Mouse (Mus musculus) midbrain, embryonic 11.5 days (tissue): ENCODE measurements at regions not wholly inside any gene's neighbourhood (a gene's known extent, or its start where the extent isn't known, plus 50 kb on each side); places are given as distances from the start of the nearest gene placed in this dataset.

Experiments used
- ATAC-seq: fragments of 200-750 bp; cut with Nextera tagmentation; 2 replicates; pipeline ENCODE4 v1.8.0; 2017; ENCODE audit warnings: moderate TSS enrichment, moderate library complexity; ENCODE audit not compliant: low FRiP score
- DNase-seq: peaks from one replicate; pipeline ENCODE4 v3.0.0; 2015; ENCODE audit warnings: low spot score; ENCODE audit errors: missing footprints
- H3K27ac ChIP-seq: fragments of 300-500 bp; sonication (generic); 2 replicates; pipeline ENCODE4 v1.5.1; 2014; ENCODE audit warnings: low read depth, low read length
- H3K27me3 ChIP-seq: fragments of 300-500 bp; sonication (generic); 2 replicates; pipeline ENCODE4 v1.6.1; 2014; ENCODE audit warnings: mild to moderate bottlenecking, low read length, moderate library complexity, mixed read lengths; ENCODE audit not compliant: control insufficient read depth, insufficient read depth
- H3K36me3 ChIP-seq: fragments of 300-500 bp; sonication (generic); 2 replicates; pipeline ENCODE4 v1.6.1; 2014; ENCODE audit warnings: mild to moderate bottlenecking, low read length, moderate library complexity, mixed read lengths; ENCODE audit not compliant: control insufficient read depth, insufficient read depth
- H3K4me1 ChIP-seq: fragments of 300-500 bp; sonication (generic); 2 replicates; pipeline ENCODE4 v1.6.1; 2014; ENCODE audit warnings: low read length; ENCODE audit not compliant: control insufficient read depth, insufficient read depth
- H3K4me2 ChIP-seq: fragments of 300-500 bp; sonication (generic); 2 replicates; pipeline ENCODE4 v1.6.1; 2014; ENCODE audit warnings: mild to moderate bottlenecking, moderate library complexity
- H3K4me3 ChIP-seq: fragments of 300-500 bp; sonication (generic); 2 replicates; pipeline ENCODE4 v1.5.1; 2014; ENCODE audit warnings: low read depth, low read length
- H3K9ac ChIP-seq: fragments of 300-500 bp; sonication (generic); 2 replicates; pipeline ENCODE4 v1.6.1; 2014; ENCODE audit warnings: low read length
- H3K9me3 ChIP-seq: fragments of 300-500 bp; sonication (generic); 2 replicates; pipeline ENCODE4 v1.6.1; 2016; ENCODE audit warnings: low read length; ENCODE audit not compliant: control insufficient read depth
- WGBS: fragments of 180-500 bp; shearing (Covaris S2); extraction: QIAGEN DNeasy Blood & Tissue Kit; methylation state at CpG from one replicate; pipeline ENCODE4 v1.1.7; 2014; 5-methylcytosine and 5-hydroxymethylcytosine counted together

GRCm38 (mm10) chr7:75063816-75064215 is 245.2 kb downstream of the Sv2b start:
- no peaks in the 10 kb centered on the region for H3K4me1 ChIP-seq
- no peak overlapping the region for H3K9ac ChIP-seq
- no peaks in the 10 kb centered on the region for H3K9me3 ChIP-seq
- DNase-seq (no peak), ATAC-seq (no peak)
- no peaks in the 10 kb centered on the region for H3K36me3 ChIP-seq
- H3K4me3 ChIP-seq, result no peak overlapping the region
- no peaks in the 10 kb centered on the region for H3K27me3 ChIP-seq
- WGBS, result 87% methylated on average over 2 of the region's 2 CpGs
- H3K4me2 ChIP-seq, result no peak overlapping the region
- no peak overlapping the region for H3K27ac ChIP-seq

- Histone ChIP-seq H3K9me3 (no peaks in the 10 kb centered on the region), H3K27me3 (no peaks in the 10 kb centered on the region), H3K4me2 (no peak overlapping the region), H3K4me3 (no peak overlapping the region), H3K27ac (no peak overlapping the region), H3K36me3 (no peaks in the 10 kb centered on the region), H3K4me1 (no peaks in the 10 kb centered on the region), H3K9ac (no peak overlapping the region)
- DNase-seq (no peak), ATAC-seq (no peak)
- WGBS, result 85% methylated on average over 1 of the region's 1 CpGs
Measured at GRCm38 (mm10) chr7:75050231-75050630, 258.8 kb downstream of the Sv2b start.

- WGBS, result 93% methylated on average over 5 of the region's 5 CpGs
- Histone ChIP-seq H3K4me1 (no peaks in the 10 kb centered on the region), H3K4me2 (no peak overlapping the region), H3K9ac (no peak overlapping the region), H3K27ac (no peak overlapping the region), H3K36me3 (no peaks in the 10 kb centered on the region), H3K9me3 (no peaks in the 10 kb centered on the region), H3K4me3 (no peak overlapping the region), H3K27me3 (no peaks in the 10 kb centered on the region)
- no peak for ATAC-seq
- DNase-seq, result no peak
Measured at GRCm38 (mm10) chr7:75049751-75050150, 259.3 kb downstream of the Sv2b start.

- no peak overlapping the region for H3K4me2 ChIP-seq
- DNase-seq (no peak), ATAC-seq (no peak)
- no peaks in the 10 kb centered on the region for H3K9me3 ChIP-seq
- no peak overlapping the region for H3K9ac ChIP-seq
- no peaks in the 10 kb centered on the region for H3K4me1 ChIP-seq
- WGBS, result 90% methylated on average over 2 of the region's 2 CpGs
- no peak overlapping the region for H3K4me3 ChIP-seq
- no peaks in the 10 kb centered on the region for H3K36me3 ChIP-seq
- H3K27me3 ChIP-seq, result no peaks in the 10 kb centered on the region
- no peak overlapping the region for H3K27ac ChIP-seq
Measured at GRCm38 (mm10) chr7:75048822-75049221, 260.2 kb downstream of the Sv2b start.

- H3K4me3 ChIP-seq, result no peak overlapping the region
- no peak overlapping the region for H3K4me2 ChIP-seq
- no peak for ATAC-seq
- no peaks in the 10 kb centered on the region for H3K27me3 ChIP-seq
- H3K9me3 ChIP-seq, result no peaks in the 10 kb centered on the region
- DNase-seq, result no peak
- no peaks in the 10 kb centered on the region for H3K4me1 ChIP-seq
- no peak overlapping the region for H3K27ac ChIP-seq
- H3K9ac ChIP-seq, result no peak overlapping the region
- H3K36me3 ChIP-seq, result no peaks in the 10 kb centered on the region
- WGBS, result 83% methylated on average over 3 of the region's 3 CpGs
Measured at GRCm38 (mm10) chr7:75047827-75048226, 261.2 kb downstream of the Sv2b start.

- H3K4me2 ChIP-seq, result no peak overlapping the region
- H3K27ac ChIP-seq, result no peak overlapping the region
- no peak overlapping the region for H3K4me3 ChIP-seq
- DNase-seq (no peak), ATAC-seq (no peak)
- H3K9me3 ChIP-seq, result no peaks in the 10 kb centered on the region
- H3K27me3 ChIP-seq, result no peaks in the 10 kb centered on the region
- no peaks in the 10 kb centered on the region for H3K4me1 ChIP-seq
- no peaks in the 10 kb centered on the region for H3K36me3 ChIP-seq
- no peak overlapping the region for H3K9ac ChIP-seq
- WGBS, result 82% methylated on average over 6 of the region's 6 CpGs
Measured at GRCm38 (mm10) chr7:75040871-75041270, 268.2 kb downstream of the Sv2b start.

GRCm38 (mm10) chr7:75026191-75026590 is 282.9 kb downstream of the Sv2b start:
- H3K9ac ChIP-seq, result no peak overlapping the region
- no peaks in the 10 kb centered on the region for H3K4me1 ChIP-seq
- H3K27ac ChIP-seq, result no peak overlapping the region
- no peaks in the 10 kb centered on the region for H3K36me3 ChIP-seq
- no peak overlapping the region for H3K4me2 ChIP-seq
- no peaks in the 10 kb centered on the region for H3K27me3 ChIP-seq
- ATAC-seq (no peak), DNase-seq (no peak)
- H3K4me3 ChIP-seq, result no peak overlapping the region
- no peaks in the 10 kb centered on the region for H3K9me3 ChIP-seq
- WGBS, result 23% methylated on average over 2 of the region's 2 CpGs

- Histone ChIP-seq H3K4me3 (no peak overlapping the region), H3K9ac (no peak overlapping the region), H3K36me3 (no peaks in the 10 kb centered on the region), H3K27me3 (no peaks in the 10 kb centered on the region), H3K4me1 (no peaks in the 10 kb centered on the region), H3K4me2 (no peak overlapping the region), H3K27ac (no peak overlapping the region), H3K9me3 (no peaks in the 10 kb centered on the region)
- DNase-seq (no peak), ATAC-seq (no peak)
- 51% methylated on average over 6 of the region's 6 CpGs for WGBS
Measured at GRCm38 (mm10) chr7:75021966-75022365, 287.1 kb downstream of the Sv2b start.

- H3K36me3 ChIP-seq, result no peaks in the 10 kb centered on the region
- ATAC-seq (no peak), DNase-seq (no peak)
- H3K27me3 ChIP-seq, result no peaks in the 10 kb centered on the region
- no peak overlapping the region for H3K4me3 ChIP-seq
- H3K27ac ChIP-seq, result no peak overlapping the region
- no peak overlapping the region for H3K9ac ChIP-seq
- no peaks in the 10 kb centered on the region for H3K4me1 ChIP-seq
- 57% methylated on average over 7 of the region's 7 CpGs for WGBS
- H3K4me2 ChIP-seq, result no peak overlapping the region
- H3K9me3 ChIP-seq, result no peaks in the 10 kb centered on the region
Measured at GRCm38 (mm10) chr7:75018640-75019039, 290.4 kb downstream of the Sv2b start.

GRCm38 (mm10) chr7:75008481-75008880 is 300.6 kb downstream of the Sv2b start:
- ATAC-seq (no peak), DNase-seq (no peak)
- Histone ChIP-seq H3K27me3 (no peaks in the 10 kb centered on the region), H3K4me3 (no peak overlapping the region), H3K4me1 (no peaks in the 10 kb centered on the region), H3K36me3 (no peaks in the 10 kb centered on the region), H3K9ac (no peak overlapping the region), H3K9me3 (no peaks in the 10 kb centered on the region), H3K4me2 (no peak overlapping the region), H3K27ac (no peak overlapping the region)
- 90% methylated on average over 2 of the region's 2 CpGs for WGBS
